Mouse (Mus musculus): ENCODE data around the gene Cdip1. TPM values are rescaled to one million over a fixed set of nuclear protein-coding genes. Genes with fewer than 3 reads are reported as not detected.
A peak's percentile ranks its signal among the peaks of the same experiment; 100 is the strongest.
"Not testable (repeated sequence)": the region's sequence is repeated elsewhere in the genome, so short reads cannot be mapped to it uniquely, and the experiment has no call there.

Gene Cdip1
- polyA plus RNA-seq, 1 experiment from 2014 or later, result 91.6 TPM

GRCm38 (mm10) chr16:4767012-4767790 lies 22.9 kb downstream of the Cdip1 start:
- ATAC-seq (ENCODE audit: insufficient number of reproducible peaks, insufficient read depth, low FRiP score, low TSS enrichment, low read depth), result no peak
- H3K9ac ChIP-seq, result no peak overlapping the region
- no peak overlapping the region for H3K4me3 ChIP-seq
- H3K27ac ChIP-seq, result 0 out of 2 replicates have a peak overlapping the region, but pooled peaks have one; percentile 22
- no peak overlapping the region for H3K4me2 ChIP-seq
- no peaks in the 10 kb centered on the region for H3K27me3 ChIP-seq
- no peaks in the 10 kb centered on the region for H3K4me1 ChIP-seq
- H3K9me3 ChIP-seq, result no peaks in the 10 kb centered on the region
- 81% methylated on average over 6 of the region's 6 CpGs for WGBS
- peaks cover 67% of the 10 kb centered on the region for H3K36me3 ChIP-seq

GRCm38 (mm10) chr16:4765852-4766251 lies 24.2 kb downstream of the Cdip1 start:
- H3K9me3 ChIP-seq, result no peaks in the 10 kb centered on the region
- no peaks in the 10 kb centered on the region for H3K27me3 ChIP-seq
- H3K4me3 ChIP-seq, result no peak overlapping the region
- H3K4me2 ChIP-seq, result no peak overlapping the region
- no peak for ATAC-seq (ENCODE audit: insufficient number of reproducible peaks, insufficient read depth, low FRiP score, low TSS enrichment, low read depth)
- peaks cover 64% of the 10 kb centered on the region for H3K36me3 ChIP-seq
- no peaks in the 10 kb centered on the region for H3K4me1 ChIP-seq
- H3K9ac ChIP-seq, result no peak overlapping the region
- 84% methylated on average over 2 of the region's 2 CpGs for WGBS
- H3K27ac ChIP-seq, result no peak overlapping the region

GRCm38 (mm10) chr16:4763276-4763675 lies 26.8 kb downstream of the Cdip1 start:
- peaks cover 39% of the 10 kb centered on the region for H3K36me3 ChIP-seq
- no peaks in the 10 kb centered on the region for H3K27me3 ChIP-seq
- 39% methylated on average over 2 of the region's 2 CpGs for WGBS
- no peak for ATAC-seq (ENCODE audit: insufficient number of reproducible peaks, insufficient read depth, low FRiP score, low TSS enrichment, low read depth)
- no peaks in the 10 kb centered on the region for H3K4me1 ChIP-seq
- no peak overlapping the region for H3K27ac ChIP-seq
- H3K4me3 ChIP-seq, result no peak overlapping the region
- H3K9me3 ChIP-seq, result no peaks in the 10 kb centered on the region
- no peak overlapping the region for H3K9ac ChIP-seq
- H3K4me2 ChIP-seq, result no peak overlapping the region

GRCm38 (mm10) chr16:4762437-4762836 lies 27.7 kb downstream of the Cdip1 start:
- H3K9me3 ChIP-seq, result no peaks in the 10 kb centered on the region
- ATAC-seq (ENCODE audit: insufficient number of reproducible peaks, insufficient read depth, low FRiP score, low TSS enrichment, low read depth), result no peak
- peaks cover 30% of the 10 kb centered on the region for H3K36me3 ChIP-seq
- H3K27ac ChIP-seq, result no peak overlapping the region
- no peak overlapping the region for H3K4me2 ChIP-seq
- H3K27me3 ChIP-seq, result no peaks in the 10 kb centered on the region
- no peak overlapping the region for H3K9ac ChIP-seq
- H3K4me3 ChIP-seq, result no peak overlapping the region
- 97% methylated on average over 4 of the region's 4 CpGs for WGBS
- H3K4me1 ChIP-seq, result 0 out of 2 replicates have a peak, but pooled peaks cover under 1% of the 10 kb centered on the region

- Histone ChIP-seq H3K4me3 (peak overlapping the region; percentile 45), H3K27ac (peak overlapping the region; percentile 60; the same call in 1 of the 2 replicates), H3K4me2 (peak overlapping the region; percentile 49), H3K9ac (peak overlapping the region; percentile 64)
- peak; percentile 59; the same call in 1 of the 2 replicates for ATAC-seq (ENCODE audit: insufficient number of reproducible peaks, insufficient read depth, low FRiP score, low TSS enrichment, low read depth)
- H3K27me3 ChIP-seq, H3K36me3 ChIP-seq, H3K4me1 ChIP-seq, H3K9me3 ChIP-seq: not testable (repeated sequence)
- 5% methylated on average over 42 of the region's 42 CpGs for WGBS
These were observed 33.3 kb downstream of the Cdip1 start for GRCm38 (mm10) chr16:4756660-4757335.

- Histone ChIP-seq H3K36me3 (peaks cover 7% of the 10 kb centered on the region; the same call in 1 of the 2 replicates), H3K9me3 (no peaks in the 10 kb centered on the region), H3K9ac (no peak overlapping the region), H3K4me2 (no peak overlapping the region), H3K4me1 (0 out of 2 replicates have a peak, but pooled peaks cover 9% of the 10 kb centered on the region), H3K4me3 (no peak overlapping the region), H3K27me3 (no peaks in the 10 kb centered on the region), H3K27ac (no peak overlapping the region)
- ATAC-seq (ENCODE audit: insufficient number of reproducible peaks, insufficient read depth, low FRiP score, low TSS enrichment, low read depth), result no peak
- WGBS, result 92% methylated on average over 3 of the region's 3 CpGs
These were observed 36.0 kb downstream of the Cdip1 start for GRCm38 (mm10) chr16:4754045-4754444.

- H3K4me1 ChIP-seq, result 0 out of 2 replicates have a peak, but pooled peaks cover 6% of the 10 kb centered on the region
- no peak for ATAC-seq (ENCODE audit: insufficient number of reproducible peaks, insufficient read depth, low FRiP score, low TSS enrichment, low read depth)
- WGBS, result 82% methylated on average over 3 of the region's 3 CpGs
- H3K36me3 ChIP-seq, result peaks cover 7% of the 10 kb centered on the region; the same call in 1 of the 2 replicates
- no peak overlapping the region for H3K4me2 ChIP-seq
- no peaks in the 10 kb centered on the region for H3K9me3 ChIP-seq
- H3K4me3 ChIP-seq, result no peak overlapping the region
- H3K27ac ChIP-seq, result no peak overlapping the region
- no peak overlapping the region for H3K9ac ChIP-seq
- no peaks in the 10 kb centered on the region for H3K27me3 ChIP-seq
These were observed 37.9 kb downstream of the Cdip1 start for GRCm38 (mm10) chr16:4752155-4752554.

- peaks cover 6% of the 10 kb centered on the region; the same call in 1 of the 2 replicates for H3K9me3 ChIP-seq
- H3K36me3 ChIP-seq, result peaks cover 18% of the 10 kb centered on the region
- no peaks in the 10 kb centered on the region for H3K27me3 ChIP-seq
- H3K4me1 ChIP-seq, result no peaks in the 10 kb centered on the region
- 95% methylated on average over 1 of the region's 1 CpGs for WGBS
- no peak for ATAC-seq (ENCODE audit: insufficient number of reproducible peaks, insufficient read depth, low FRiP score, low TSS enrichment, low read depth)
- H3K9ac ChIP-seq, result no peak overlapping the region
- H3K4me2 ChIP-seq, result no peak overlapping the region
- no peak overlapping the region for H3K4me3 ChIP-seq
- H3K27ac ChIP-seq, result no peak overlapping the region
These were observed 47.9 kb downstream of the Cdip1 start for GRCm38 (mm10) chr16:4742186-4742585.

GRCm38 (mm10) chr16:4739994-4740393 lies 50.1 kb downstream of the Cdip1 start:
- no peaks in the 10 kb centered on the region for H3K4me1 ChIP-seq
- H3K9ac ChIP-seq, result no peak overlapping the region
- H3K27ac ChIP-seq, result no peak overlapping the region
- peaks cover 6% of the 10 kb centered on the region; the same call in 1 of the 2 replicates for H3K9me3 ChIP-seq
- H3K36me3 ChIP-seq, result peaks cover 18% of the 10 kb centered on the region
- ATAC-seq (ENCODE audit: insufficient number of reproducible peaks, insufficient read depth, low FRiP score, low TSS enrichment, low read depth), result no peak
- H3K4me3 ChIP-seq, result no peak overlapping the region
- no peaks in the 10 kb centered on the region for H3K27me3 ChIP-seq
- WGBS, result 89% methylated on average over 2 of the region's 2 CpGs
- H3K4me2 ChIP-seq, result no peak overlapping the region

- Histone ChIP-seq H3K27me3 (no peaks in the 10 kb centered on the region), H3K27ac (no peak overlapping the region), H3K9ac (no peak overlapping the region), H3K36me3 (no peaks in the 10 kb centered on the region), H3K4me3 (no peak overlapping the region), H3K9me3 (no peaks in the 10 kb centered on the region), H3K4me1 (no peaks in the 10 kb centered on the region), H3K4me2 (no peak overlapping the region)
- no peak for ATAC-seq (ENCODE audit: insufficient number of reproducible peaks, insufficient read depth, low FRiP score, low TSS enrichment, low read depth)
- 81% methylated on average over 2 of the region's 2 CpGs for WGBS
These were observed 53.8 kb downstream of the Cdip1 start for GRCm38 (mm10) chr16:4736262-4736661.

- no peaks in the 10 kb centered on the region for H3K9me3 ChIP-seq
- 71% methylated on average over 3 of the region's 3 CpGs for WGBS
- ATAC-seq (ENCODE audit: insufficient number of reproducible peaks, insufficient read depth, low FRiP score, low TSS enrichment, low read depth), result no peak
These were observed 59.2 kb downstream of the Cdip1 start for GRCm38 (mm10) chr16:4730776-4731358.

More at GRCm38 (mm10) chr16:4730776-4731358, 59.2 kb downstream of the Cdip1 start:
- Histone ChIP-seq H3K9ac (no peak overlapping the region), H3K36me3 (no peaks in the 10 kb centered on the region), H3K27ac (no peak overlapping the region), H3K27me3 (no peaks in the 10 kb centered on the region), H3K4me2 (no peak overlapping the region), H3K4me3 (no peak overlapping the region), H3K4me1 (peaks cover 13% of the 10 kb centered on the region)
